Mouse (Mus musculus): ENCODE measurements at regions not wholly inside any gene's neighbourhood (a gene's known extent, or its start where the extent isn't known, plus 50 kb on each side); places are given as distances from the start of the nearest gene placed in this dataset.

- no peak for TF ChIP-seq CTCF (IDR thresholded peaks at IDR 0.05; ENCODE audit: low read depth, low read length)
- no peak for TF ChIP-seq POLR2A (IDR thresholded peaks at IDR 0.05; ENCODE audit: extremely low read depth, insufficient read depth, low read length)
Measured at GRCm38 (mm10) chr1:16007809-16008208, 85.3 kb downstream of the 4930444P10Rik start.

All from liver, adult 2 months (tissue).